Mouse (Mus musculus) brain, embryonic 14.5 days (tissue): ENCODE data around the gene Med12l.

Experiments
- CTCF ChIP-seq: fragments of 200-500 bp; IDR thresholded peaks from 2 replicates; pipeline ENCODE4 v1.5.1; 2012; ENCODE audit warnings: inconsistent platforms, mild to moderate bottlenecking, moderate library complexity, borderline replicate concordance; ENCODE audit not compliant: insufficient read depth, insufficient read length; ENCODE audit errors: extremely low read depth
- POLR2A ChIP-seq: fragments of 200-500 bp; IDR thresholded peaks from 2 replicates; pipeline ENCODE4 v1.6.1; 2012; ENCODE audit warnings: mild to moderate bottlenecking, inconsistent platforms, borderline replicate concordance; ENCODE audit not compliant: poor library complexity, insufficient read depth, insufficient read length, severe bottlenecking; ENCODE audit errors: extremely low read depth

GRCm38 (mm10) chr3:59006731-59007441, 1.3 kb downstream of the Med12l start:
- TF ChIP-seq CTCF (peak; percentile 61), POLR2A (no peak; the same call in 1 of the 2 replicates)
